Mouse (Mus musculus): ENCODE data around the gene Slc45a3. TPM values are rescaled to one million over a fixed set of nuclear protein-coding genes. Genes with fewer than 3 reads are reported as not detected.

Slc45a3 gene
- polyA plus RNA-seq, 1 experiment, result 5.7 TPM

DNA sequence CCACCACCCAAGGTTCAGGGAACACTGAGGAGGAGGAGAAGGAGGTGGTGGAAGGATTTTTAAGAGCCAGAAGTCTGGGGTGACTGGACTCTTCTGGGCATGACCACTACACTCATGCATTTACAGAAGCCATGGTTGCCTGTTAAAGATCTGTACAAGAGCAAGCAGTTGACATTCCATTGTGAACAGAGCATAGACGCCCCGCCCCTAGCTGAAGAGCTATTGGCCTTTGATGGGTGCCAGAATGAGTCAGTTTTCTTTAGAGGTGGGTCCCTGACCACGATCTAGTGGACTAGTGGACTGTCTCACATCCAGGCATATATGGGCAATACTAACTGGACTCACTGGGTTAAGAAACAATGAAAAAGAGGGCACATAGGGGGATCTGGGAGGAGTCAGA, 43.3 kb downstream of the Slc45a3 start:
- H3K27me3 ChIP-seq (ENCODE audit: control insufficient read depth, insufficient read depth, low read length), result no peaks in the 10 kb centered on the region
- H3K27ac ChIP-seq (ENCODE audit: control insufficient read depth, insufficient read depth, low read depth, low read length), result no peak overlapping the region
- no peak overlapping the region for H3K4me3 ChIP-seq (ENCODE audit: control insufficient read depth, low read depth, low read length)
- TF ChIP-seq POLR2A (IDR thresholded peaks at IDR 0.05; ENCODE audit: control insufficient read depth, low read depth, low read length) (no peak), CTCF (IDR thresholded peaks at IDR 0.05; ENCODE audit: control insufficient read depth, insufficient read depth, insufficient replicate concordance, low read depth, low read length) (no peak)
- no peaks in the 10 kb centered on the region for H3K36me3 ChIP-seq (ENCODE audit: control insufficient read depth, insufficient read depth, low read length)
- H3K4me1 ChIP-seq (ENCODE audit: control insufficient read depth, insufficient read depth, low read length), result peaks cover 2% of the 10 kb centered on the region

DNA sequence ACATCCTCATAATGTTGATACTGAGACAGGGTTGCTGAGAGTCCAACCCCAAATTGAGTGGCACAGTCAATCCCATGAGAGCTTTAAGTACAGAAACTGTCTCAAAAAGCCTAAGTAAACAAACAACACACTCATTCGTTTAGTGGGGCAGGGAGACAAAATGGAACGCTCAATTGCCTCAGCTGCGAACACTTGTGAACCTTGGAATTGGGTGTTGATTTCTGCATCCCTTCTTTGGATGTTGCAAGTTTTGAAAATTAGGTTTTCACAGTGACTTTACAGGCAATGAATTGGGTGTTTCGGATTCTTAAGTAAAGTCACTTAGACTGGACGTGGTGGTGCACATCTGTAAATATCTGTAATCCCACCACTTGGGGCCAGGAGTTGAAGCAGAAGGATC, 44.0 kb downstream of the Slc45a3 start:
- Histone ChIP-seq H3K27me3 (ENCODE audit: control insufficient read depth, insufficient read depth, low read length) (no peaks in the 10 kb centered on the region), H3K36me3 (ENCODE audit: control insufficient read depth, insufficient read depth, low read length) (no peaks in the 10 kb centered on the region), H3K4me1 (ENCODE audit: control insufficient read depth, insufficient read depth, low read length) (peaks cover 2% of the 10 kb centered on the region), H3K4me3 (ENCODE audit: control insufficient read depth, low read depth, low read length) (no peak overlapping the region), H3K27ac (ENCODE audit: control insufficient read depth, insufficient read depth, low read depth, low read length) (peak overlapping the region; percentile 23; the same call in 1 of the 2 replicates)
- TF ChIP-seq POLR2A (IDR thresholded peaks at IDR 0.05; ENCODE audit: control insufficient read depth, low read depth, low read length) (no peak), CTCF (IDR thresholded peaks at IDR 0.05; ENCODE audit: control insufficient read depth, insufficient read depth, insufficient replicate concordance, low read depth, low read length) (no peak)

DNA sequence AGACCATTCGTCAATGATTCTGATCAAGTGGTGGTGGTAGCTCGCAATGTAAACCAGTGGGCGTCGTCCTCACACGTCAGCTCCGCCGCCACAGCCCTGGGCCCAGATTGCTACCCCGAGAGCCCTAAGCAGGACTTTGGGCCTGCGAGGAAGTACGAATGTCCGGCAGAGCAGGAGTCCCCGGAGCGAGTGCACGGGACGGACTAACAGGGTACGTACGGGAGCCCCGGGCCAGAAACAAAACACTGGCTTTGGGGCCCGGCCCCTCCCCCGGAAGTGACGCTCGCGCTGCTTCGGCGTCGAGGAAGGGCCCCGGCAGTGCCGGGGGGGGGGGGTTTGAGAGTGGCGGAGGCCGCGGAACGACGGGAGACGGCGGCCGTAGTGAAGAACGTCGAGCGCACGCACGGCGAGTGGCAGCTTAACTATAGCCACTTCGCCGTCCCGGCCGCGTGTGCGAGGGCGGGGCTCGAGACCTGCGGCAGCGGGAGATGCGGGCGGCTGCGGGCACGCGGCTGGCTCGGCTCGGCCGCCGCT, 44.6 kb downstream of the Slc45a3 start, which contains the start of gene Elk4:
Gene Elk4 (plus strand): TSS at position 326 of the 534 bp plus-strand sequence.
- no peaks in the 10 kb centered on the region for H3K36me3 ChIP-seq (ENCODE audit: control insufficient read depth, insufficient read depth, low read length)
- TF ChIP-seq CTCF (IDR thresholded peaks at IDR 0.05; ENCODE audit: control insufficient read depth, insufficient read depth, insufficient replicate concordance, low read depth, low read length), result no peak
- TF ChIP-seq POLR2A (IDR thresholded peaks at IDR 0.05; ENCODE audit: control insufficient read depth, low read depth, low read length), result peak; percentile 66
- peak within 1 kb of the TSS; percentile 90 for H3K4me3 ChIP-seq (ENCODE audit: control insufficient read depth, low read depth, low read length)
- peaks cover 2% of the 10 kb centered on the region for H3K4me1 ChIP-seq (ENCODE audit: control insufficient read depth, insufficient read depth, low read length)
- no peaks in the 10 kb centered on the region for H3K27me3 ChIP-seq (ENCODE audit: control insufficient read depth, insufficient read depth, low read length)
- peak within 1 kb of the TSS; percentile 89 for H3K27ac ChIP-seq (ENCODE audit: control insufficient read depth, insufficient read depth, low read depth, low read length)

DNA sequence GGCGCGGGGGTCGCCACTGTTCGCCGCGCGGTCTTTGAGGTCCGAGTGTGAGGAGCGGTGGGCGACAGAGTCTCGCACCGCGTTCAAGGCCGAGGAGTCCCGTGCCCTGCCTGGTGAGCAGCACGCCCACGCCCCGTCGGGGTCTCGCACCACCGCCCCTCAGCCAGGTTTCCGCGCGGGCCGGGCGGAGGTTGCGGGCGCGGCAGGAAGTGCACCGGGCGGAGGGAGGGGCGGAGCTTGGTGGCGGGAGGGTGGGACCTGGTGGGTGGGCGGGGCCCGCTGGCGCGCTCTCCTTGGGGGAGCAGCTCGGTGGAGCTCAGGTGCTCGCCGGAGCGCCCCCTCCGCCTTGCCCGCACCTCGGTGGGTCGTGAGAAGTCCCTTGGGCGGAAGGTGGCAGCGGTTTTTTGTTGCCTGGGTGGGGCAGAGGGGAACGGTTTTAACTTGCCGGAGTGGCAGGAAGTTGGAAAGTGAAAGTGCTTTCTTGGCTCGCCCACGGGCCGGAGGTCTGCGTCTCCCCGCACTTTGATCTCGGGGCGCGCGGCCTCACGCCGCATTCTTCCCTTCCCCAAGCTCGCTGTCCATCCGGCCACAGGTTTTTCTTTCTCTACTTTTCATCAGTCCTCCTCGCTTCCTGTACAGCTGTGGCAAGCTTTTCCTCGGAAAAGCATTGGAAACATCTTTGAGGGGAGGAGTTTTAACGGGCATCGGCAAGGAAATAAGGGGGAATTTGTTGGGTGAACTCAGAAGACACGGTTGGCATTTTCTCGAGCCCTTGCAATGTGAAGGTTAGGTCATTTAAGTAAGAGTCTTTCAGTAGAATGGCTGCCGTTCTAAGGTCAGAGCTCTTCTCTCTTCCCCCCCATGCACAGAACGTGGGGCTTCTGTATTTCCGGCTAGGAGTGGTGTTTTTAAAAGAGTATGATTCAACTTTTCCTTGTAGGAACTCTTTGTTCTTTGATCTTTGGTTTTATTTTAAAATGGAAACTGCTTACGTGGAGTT, 45.4 kb downstream of the Slc45a3 start:
- H3K4me1 ChIP-seq (ENCODE audit: control insufficient read depth, insufficient read depth, low read length), result peaks cover 2% of the 10 kb centered on the region
- peak overlapping the region; percentile 90 for H3K4me3 ChIP-seq (ENCODE audit: control insufficient read depth, low read depth, low read length)
- TF ChIP-seq POLR2A (IDR thresholded peaks at IDR 0.05; ENCODE audit: control insufficient read depth, low read depth, low read length) (peak; percentile 61), CTCF (IDR thresholded peaks at IDR 0.05; ENCODE audit: control insufficient read depth, insufficient read depth, insufficient replicate concordance, low read depth, low read length) (0 out of 2 replicates have a peak, but pooled peaks have one; percentile 2)
- no peaks in the 10 kb centered on the region for H3K27me3 ChIP-seq (ENCODE audit: control insufficient read depth, insufficient read depth, low read length)
- H3K27ac ChIP-seq (ENCODE audit: control insufficient read depth, insufficient read depth, low read depth, low read length), result peak overlapping the region; percentile 89
- no peaks in the 10 kb centered on the region for H3K36me3 ChIP-seq (ENCODE audit: control insufficient read depth, insufficient read depth, low read length)

DNA sequence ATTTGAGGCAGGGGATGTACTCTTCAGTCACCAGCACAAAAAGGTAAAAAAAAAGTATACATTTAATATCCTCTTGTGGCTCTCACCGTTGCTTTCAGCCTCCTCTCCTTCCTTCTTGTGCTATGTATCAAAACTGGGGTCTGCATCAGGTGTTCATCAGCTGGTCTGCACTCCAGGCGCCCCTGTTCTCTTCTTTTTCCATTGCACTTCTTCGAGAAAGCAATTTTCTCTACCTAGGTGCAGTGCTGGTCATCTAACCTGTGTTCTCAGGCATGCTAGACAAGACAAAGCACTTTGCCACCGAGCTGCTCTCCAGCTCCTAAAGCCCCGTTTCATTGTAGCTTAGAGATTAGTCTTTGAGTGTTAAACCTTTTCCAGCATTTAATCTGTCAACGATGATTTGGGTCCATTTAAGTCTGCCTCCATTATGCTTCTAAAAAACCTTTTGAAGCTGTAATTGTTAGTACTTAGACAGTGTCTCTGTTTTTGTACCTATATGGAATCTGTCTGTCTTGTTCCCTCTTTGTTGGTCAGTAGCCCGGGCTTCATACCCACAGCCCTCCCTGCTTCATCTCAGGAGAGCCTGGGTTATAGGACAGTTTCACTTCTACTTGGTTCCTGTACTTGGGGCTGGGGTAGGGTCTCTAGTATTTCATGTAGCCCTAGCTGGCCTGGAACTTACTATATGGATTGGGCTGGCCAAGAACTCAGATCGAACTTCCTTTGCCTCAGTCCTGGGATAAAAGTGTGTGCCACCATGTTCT, 46.3 kb downstream of the Slc45a3 start:
- no peak overlapping the region for H3K27ac ChIP-seq (ENCODE audit: control insufficient read depth, insufficient read depth, low read depth, low read length)
- no peak overlapping the region for H3K4me3 ChIP-seq (ENCODE audit: control insufficient read depth, low read depth, low read length)
- no peaks in the 10 kb centered on the region for H3K27me3 ChIP-seq (ENCODE audit: control insufficient read depth, insufficient read depth, low read length)
- no peaks in the 10 kb centered on the region for H3K36me3 ChIP-seq (ENCODE audit: control insufficient read depth, insufficient read depth, low read length)
- peaks cover 2% of the 10 kb centered on the region for H3K4me1 ChIP-seq (ENCODE audit: control insufficient read depth, insufficient read depth, low read length)
- TF ChIP-seq CTCF (IDR thresholded peaks at IDR 0.05; ENCODE audit: control insufficient read depth, insufficient read depth, insufficient replicate concordance, low read depth, low read length) (no peak), POLR2A (IDR thresholded peaks at IDR 0.05; ENCODE audit: control insufficient read depth, low read depth, low read length) (no peak)

DNA sequence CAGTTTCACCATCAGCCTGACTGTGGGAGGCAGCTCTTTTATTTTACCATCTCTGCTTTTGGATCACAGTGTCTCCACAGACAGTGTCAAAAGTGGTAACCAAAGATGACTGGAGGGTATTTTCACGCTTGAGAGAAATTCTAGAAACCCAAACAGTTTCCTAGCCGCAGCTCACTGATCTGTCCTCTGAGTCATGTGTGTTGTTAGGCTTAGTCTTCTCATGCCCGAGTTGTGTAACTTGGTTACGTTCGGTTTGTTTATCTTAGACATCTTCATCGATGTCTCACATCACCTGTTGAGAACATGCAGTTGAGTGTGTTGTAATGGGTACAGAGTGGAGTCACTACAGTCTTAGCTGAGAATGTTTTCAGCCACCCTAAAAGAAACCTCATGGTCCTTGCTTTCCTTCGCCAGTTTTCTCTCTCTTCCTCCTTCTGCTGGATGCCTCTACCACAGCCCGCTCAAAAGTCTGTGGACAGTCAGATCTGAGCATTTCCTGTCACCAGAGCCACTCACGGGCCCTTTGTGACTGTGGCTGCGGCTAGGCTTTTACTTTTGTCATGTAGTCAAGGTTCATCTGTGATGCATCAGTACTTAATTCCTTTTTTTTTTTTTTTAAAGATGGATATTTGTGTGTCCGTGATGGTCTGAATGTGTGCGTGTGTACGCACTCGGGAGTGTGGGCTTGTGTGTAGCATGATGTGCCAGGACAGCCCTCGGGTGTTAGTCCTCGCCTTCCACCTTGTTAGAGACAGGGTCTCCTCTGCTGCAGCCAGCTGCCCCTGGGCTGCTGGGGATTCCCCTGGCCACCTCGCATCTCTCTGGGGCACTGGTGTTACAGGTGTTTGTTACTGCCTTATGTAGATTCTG, 48.1 kb downstream of the Slc45a3 start:
- H3K27me3 ChIP-seq (ENCODE audit: control insufficient read depth, insufficient read depth, low read length), result no peaks in the 10 kb centered on the region
- TF ChIP-seq POLR2A (IDR thresholded peaks at IDR 0.05; ENCODE audit: control insufficient read depth, low read depth, low read length) (no peak), CTCF (IDR thresholded peaks at IDR 0.05; ENCODE audit: control insufficient read depth, insufficient read depth, insufficient replicate concordance, low read depth, low read length) (no peak)
- no peak overlapping the region for H3K27ac ChIP-seq (ENCODE audit: control insufficient read depth, insufficient read depth, low read depth, low read length)
- H3K4me3 ChIP-seq (ENCODE audit: control insufficient read depth, low read depth, low read length), result no peak overlapping the region
- H3K36me3 ChIP-seq (ENCODE audit: control insufficient read depth, insufficient read depth, low read length), result no peaks in the 10 kb centered on the region
- peaks cover 2% of the 10 kb centered on the region for H3K4me1 ChIP-seq (ENCODE audit: control insufficient read depth, insufficient read depth, low read length)
